Mouse (Mus musculus) liver, embryonic 11.5 days (tissue): ENCODE measurements at regions not wholly inside any gene's neighbourhood (a gene's known extent, or its start where the extent isn't known, plus 50 kb on each side); places are given as distances from the start of the nearest gene placed in this dataset.

ENCODE experiments used
- ATAC-seq: fragments of 200-750 bp; cut with Nextera tagmentation; replicated peaks from 2 replicates; pipeline ENCODE4 v1.8.0; 2017; ENCODE audit warnings: moderate number of reproducible peaks, mild to moderate bottlenecking, moderate TSS enrichment, moderate library complexity; ENCODE audit not compliant: low FRiP score
- DNase-seq: peaks from one replicate; pipeline ENCODE4 v3.0.0-alpha.2; 2017; ENCODE audit warnings: low spot score
- H3K27ac ChIP-seq: fragments of 300-500 bp; sonication (generic); 2 replicates; pipeline ENCODE4 v1.5.1; 2014; ENCODE audit warnings: mild to moderate bottlenecking, low read depth, low read length, control low read depth
- H3K27me3 ChIP-seq: fragments of 300-500 bp; sonication (generic); replicated peaks from 2 replicates; pipeline ENCODE4 v1.6.1; 2014; ENCODE audit warnings: low read length, mixed read lengths; ENCODE audit not compliant: control insufficient read depth, insufficient read depth
- H3K36me3 ChIP-seq: fragments of 300-500 bp; sonication (generic); 2 replicates; pipeline ENCODE4 v1.6.1; 2014; ENCODE audit warnings: mild to moderate bottlenecking, low read length, moderate library complexity, mixed read lengths; ENCODE audit not compliant: control insufficient read depth, insufficient read depth
- H3K4me1 ChIP-seq: fragments of 300-500 bp; sonication (generic); replicated peaks from 2 replicates; pipeline ENCODE4 v1.6.1; 2014; ENCODE audit warnings: low read length, mixed read lengths; ENCODE audit not compliant: control insufficient read depth, insufficient read depth
- H3K4me2 ChIP-seq: fragments of 300-500 bp; sonication (generic); 2 replicates; pipeline ENCODE4 v1.6.1; 2014; ENCODE audit warnings: mild to moderate bottlenecking, control low read depth, moderate library complexity
- H3K4me3 ChIP-seq: fragments of 300-500 bp; sonication (generic); 2 replicates; pipeline ENCODE4 v1.5.1; 2014; ENCODE audit warnings: low read depth, low read length, control low read depth
- H3K9ac ChIP-seq: fragments of 300-500 bp; sonication (generic); 2 replicates; pipeline ENCODE4 v1.6.1; 2014; ENCODE audit warnings: low read depth, low read length, control low read depth
- H3K9me3 ChIP-seq: fragments of 300-500 bp; sonication (generic); 2 replicates; pipeline ENCODE4 v1.6.1; 2016; ENCODE audit warnings: low read length, inconsistent platforms, mixed read lengths; ENCODE audit not compliant: control insufficient read depth
- WGBS: fragments of 180-500 bp; shearing (Covaris S2); extraction: QIAGEN DNeasy Blood & Tissue Kit; methylation state at CpG from one replicate; pipeline ENCODE4 v1.1.7; 2014; 5-methylcytosine and 5-hydroxymethylcytosine counted together

GRCm38 (mm10) chr13:98416457-98416856, 62.4 kb downstream of the Foxd1 start:
- Histone ChIP-seq H3K9ac (no peak overlapping the region), H3K36me3 (no peaks in the 10 kb centered on the region), H3K27ac (no peak overlapping the region), H3K27me3 (no peaks in the 10 kb centered on the region), H3K4me2 (no peak overlapping the region), H3K9me3 (no peaks in the 10 kb centered on the region), H3K4me3 (no peak overlapping the region), H3K4me1 (no peaks in the 10 kb centered on the region)
- no peak for ATAC-seq
- whole genome bisulfite sequencing = 84% methylated on average over 6 of the region's 6 CpGs
- no peak for DNase-seq

GRCm38 (mm10) chr13:98414851-98415250, 60.8 kb downstream of the Foxd1 start:
- no peak for DNase-seq
- WGBS = 70% methylated on average over 3 of the region's 3 CpGs

GRCm38 (mm10) chr13:98413233-98413632, 59.2 kb downstream of the Foxd1 start:
- no peak for ATAC-seq

More at GRCm38 (mm10) chr13:98414851-98415250, 60.8 kb downstream of the Foxd1 start:
- Histone ChIP-seq H3K27me3 (no peaks in the 10 kb centered on the region), H3K27ac (no peak overlapping the region), H3K4me1 (no peaks in the 10 kb centered on the region), H3K36me3 (no peaks in the 10 kb centered on the region), H3K9ac (no peak overlapping the region), H3K4me3 (no peak overlapping the region), H3K9me3 (no peaks in the 10 kb centered on the region), H3K4me2 (no peak overlapping the region)
- ATAC-seq = no peak

More at GRCm38 (mm10) chr13:98413233-98413632, 59.2 kb downstream of the Foxd1 start:
- H3K4me2 ChIP-seq = no peak overlapping the region
- no peaks in the 10 kb centered on the region for H3K36me3 ChIP-seq
- H3K9me3 ChIP-seq = no peaks in the 10 kb centered on the region
- no peak for DNase-seq
- 68% methylated on average over 4 of the region's 4 CpGs for WGBS
- H3K9ac ChIP-seq = no peak overlapping the region
- H3K4me1 ChIP-seq = no peaks in the 10 kb centered on the region
- no peaks in the 10 kb centered on the region for H3K27me3 ChIP-seq
- H3K27ac ChIP-seq = no peak overlapping the region
- no peak overlapping the region for H3K4me3 ChIP-seq
